Mouse (Mus musculus) granulocyte monocyte progenitor cell, adult 5-6 weeks (primary cell): ENCODE data around the gene Ccl28. TPM values are rescaled to one million over a fixed set of nuclear protein-coding genes. Genes with fewer than 3 reads are reported as not detected.

Experiments used
- total RNA-seq, 2 experiments: library from RNA; stranded (forward) in 1 of 2; stranded (reverse) in 1 of 2; fragments of 200-712, 200-1000 nt in 1 of 2; fragments of >200 nt in 1 of 2; fragmentation: Nextera tagmentation in 1 of 2; gene quantifications; 2 replicates each; pipeline ENCODE4 v1.2.3; 2014 to 2017

Gene Ccl28
- total RNA-seq, 2 experiments from 2014 or later = not detected

Other genes starting within 250 kb of the Ccl28 start
- 32.8 and 44.5 TPM in 2 replicates for gene Paip1, start 195.2 kb upstream of the Ccl28 start, total RNA-seq (2014; fragmentation: Nextera tagmentation)
- gene Paip1, start 195.2 kb upstream of the Ccl28 start, total RNA-seq (2017) = 72.4 and 77.3 TPM in 2 replicates
- gene 4833420G17Rik, start 161.1 kb upstream of the Ccl28 start, total RNA-seq (2014; fragmentation: Nextera tagmentation) = 67.1 and 82.9 TPM in 2 replicates
- gene 4833420G17Rik, start 161.1 kb upstream of the Ccl28 start, total RNA-seq (2017) = 46.5 and 57.2 TPM in 2 replicates
- 12.1 and 13.0 TPM in 2 replicates for gene Tmem267, start 135.8 kb upstream of the Ccl28 start, total RNA-seq (2014; fragmentation: Nextera tagmentation)
- 4.5 and 6.8 TPM in 2 replicates for gene Tmem267, start 135.8 kb upstream of the Ccl28 start, total RNA-seq (2017)
- gene 3110070M22Rik, start 135.4 kb upstream of the Ccl28 start, total RNA-seq (2014; fragmentation: Nextera tagmentation) = not detected in 2 replicates
- gene 3110070M22Rik, start 135.4 kb upstream of the Ccl28 start, total RNA-seq (2017) = 0.47 and 1.7 TPM in 2 replicates
- 18.3 and 21.5 TPM in 2 replicates for gene Hmgcs1, start 66.6 kb downstream of the Ccl28 start, total RNA-seq (2014; fragmentation: Nextera tagmentation)
- 32.9 and 35.5 TPM in 2 replicates for gene Hmgcs1, start 66.6 kb downstream of the Ccl28 start, total RNA-seq (2017)
- gene Nim1k, start 132.1 kb downstream of the Ccl28 start, total RNA-seq (2014; fragmentation: Nextera tagmentation) = 0.30 and 0.83 TPM in 2 replicates
- gene Nim1k, start 132.1 kb downstream of the Ccl28 start, total RNA-seq (2017) = 0.26 and 0.88 TPM in 2 replicates
- 49.3 and 60.3 TPM in 2 replicates for gene Zfp131, start 167.1 kb downstream of the Ccl28 start, total RNA-seq (2014; fragmentation: Nextera tagmentation)
- gene Zfp131, start 167.1 kb downstream of the Ccl28 start, total RNA-seq (2017) = 64.4 and 64.8 TPM in 2 replicates
- gene AF067063, start 206.4 kb downstream of the Ccl28 start, total RNA-seq (2014; fragmentation: Nextera tagmentation) = not detected in 2 replicates
- not detected in 2 replicates for gene AF067063, start 206.4 kb downstream of the Ccl28 start, total RNA-seq (2017)
- not detected in 2 replicates for gene D13Ertd608e, start 212.2 kb downstream of the Ccl28 start, total RNA-seq (2014; fragmentation: Nextera tagmentation)
- gene D13Ertd608e, start 212.2 kb downstream of the Ccl28 start, total RNA-seq (2017) = not detected in 2 replicates